Mouse (Mus musculus): ENCODE data around the gene Dus4l. TPM values are rescaled to one million over a fixed set of nuclear protein-coding genes. Genes with fewer than 3 reads are reported as not detected.
"Not testable (repeated sequence)": the region's sequence is repeated elsewhere in the genome, so short reads cannot be mapped to it uniquely, and the experiment has no call there.

The Dus4l gene
- polyA plus RNA-seq, 1 experiment = 14.3 TPM

DNA sequence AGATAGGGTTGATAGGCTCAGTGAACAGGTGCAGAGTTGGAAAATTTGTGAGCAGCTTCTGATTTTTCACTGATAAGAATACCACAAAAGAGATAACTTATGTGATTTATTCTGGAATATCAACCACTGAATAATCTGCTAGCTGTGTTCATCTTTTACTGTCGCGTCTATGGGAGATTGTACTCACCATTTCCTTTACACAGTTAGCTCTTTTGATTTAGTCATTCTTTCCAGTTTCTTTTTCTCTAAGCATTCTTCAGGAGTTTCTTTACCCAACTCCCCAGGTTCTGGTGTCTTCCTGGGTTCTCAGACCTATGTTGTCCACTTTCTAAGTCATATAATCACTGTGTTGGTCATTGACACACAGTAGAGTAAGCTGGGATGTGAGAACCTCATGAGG lies 2.2 kb upstream of the Dus4l start:
- Histone ChIP-seq H3K4me3 (replicated peaks; ENCODE audit: control insufficient read depth, low read depth, low read length) (no peak overlapping the region), H3K4me1 (ENCODE audit: control insufficient read depth, insufficient read depth, low read length) (no peaks in the 10 kb centered on the region; the same call in 1 of the 2 replicates), H3K27ac (ENCODE audit: control insufficient read depth, insufficient read depth, low read depth, low read length, poor library complexity) (no peak overlapping the region)
- WGBS = 93% methylated on average over 2 of the region's 2 CpGs
- TF ChIP-seq CTCF (IDR thresholded peaks at IDR 0.05; ENCODE audit: control insufficient read depth, insufficient read depth, low read length) = no peak
- no peak for TF ChIP-seq POLR2A (IDR thresholded peaks at IDR 0.05; ENCODE audit: borderline replicate concordance, control insufficient read depth, low read depth, low read length)

DNA sequence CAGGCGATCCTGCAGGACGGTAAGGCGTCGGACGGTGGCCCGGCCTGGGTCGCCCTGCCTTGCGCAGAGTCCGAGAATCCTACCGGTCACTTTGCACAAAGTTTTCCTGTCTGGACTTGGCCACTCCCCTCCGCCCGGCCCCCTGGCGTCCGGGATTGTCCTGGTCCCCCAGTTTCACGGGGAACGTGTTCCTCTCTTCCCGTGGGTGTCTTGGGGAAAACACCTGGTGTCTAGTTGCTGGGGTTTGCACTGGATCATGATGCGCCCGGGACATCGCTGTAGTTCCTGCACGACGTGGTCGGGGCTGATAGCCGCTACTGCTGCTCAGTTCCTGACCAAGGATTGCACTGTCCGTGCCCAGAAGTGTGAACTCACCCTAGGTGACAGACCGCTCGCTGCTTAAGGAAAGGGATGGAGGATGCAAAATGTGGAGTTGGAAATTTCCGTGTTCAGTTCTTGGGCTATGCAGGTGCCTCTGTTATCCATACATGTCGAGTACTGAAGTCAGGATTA lies 395 bp upstream of the Dus4l start:
- under 1% methylated on average over 29 of the region's 29 CpGs for WGBS
- H3K27ac ChIP-seq (ENCODE audit: control insufficient read depth, insufficient read depth, low read depth, low read length, poor library complexity) = peak overlapping the region; percentile 70
- peak overlapping the region; percentile 100 for H3K4me3 ChIP-seq (replicated peaks; ENCODE audit: control insufficient read depth, low read depth, low read length)
- TF ChIP-seq POLR2A (IDR thresholded peaks at IDR 0.05; ENCODE audit: borderline replicate concordance, control insufficient read depth, low read depth, low read length) (no peak), CTCF (IDR thresholded peaks at IDR 0.05; ENCODE audit: control insufficient read depth, insufficient read depth, low read length) (no peak; the same call in 1 of the 2 replicates)
- no peaks in the 10 kb centered on the region; the same call in 1 of the 2 replicates for H3K4me1 ChIP-seq (ENCODE audit: control insufficient read depth, insufficient read depth, low read length)

DNA sequence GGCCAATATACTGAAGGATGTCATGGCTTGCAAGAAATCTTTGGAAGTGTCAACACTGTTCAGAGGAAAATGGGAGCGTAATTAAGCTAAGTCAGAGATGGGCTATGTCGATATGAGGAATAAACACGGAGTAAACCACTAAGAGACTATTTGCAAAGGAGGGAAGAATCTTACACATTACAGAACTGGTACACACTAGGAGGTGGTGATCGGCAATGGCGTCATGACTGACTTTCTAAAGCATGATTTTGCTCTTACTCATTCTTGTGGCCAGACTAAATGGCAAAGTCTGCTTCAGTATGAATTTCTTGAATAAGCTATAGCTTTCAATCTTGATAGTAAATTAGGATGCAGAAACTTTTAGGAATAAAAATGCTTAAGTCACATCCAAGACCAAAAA lies 1.0 kb downstream of the Dus4l start:
- no peak overlapping the region for H3K4me3 ChIP-seq (replicated peaks; ENCODE audit: control insufficient read depth, low read depth, low read length)
- H3K27ac ChIP-seq (ENCODE audit: control insufficient read depth, insufficient read depth, low read depth, low read length, poor library complexity) = no peak overlapping the region
- 70% methylated on average over 5 of the region's 5 CpGs for WGBS
- TF ChIP-seq POLR2A (IDR thresholded peaks at IDR 0.05; ENCODE audit: borderline replicate concordance, control insufficient read depth, low read depth, low read length) (no peak), CTCF (IDR thresholded peaks at IDR 0.05; ENCODE audit: control insufficient read depth, insufficient read depth, low read length) (no peak)
- H3K4me1 ChIP-seq (ENCODE audit: control insufficient read depth, insufficient read depth, low read length) = no peaks in the 10 kb centered on the region; the same call in 1 of the 2 replicates

DNA sequence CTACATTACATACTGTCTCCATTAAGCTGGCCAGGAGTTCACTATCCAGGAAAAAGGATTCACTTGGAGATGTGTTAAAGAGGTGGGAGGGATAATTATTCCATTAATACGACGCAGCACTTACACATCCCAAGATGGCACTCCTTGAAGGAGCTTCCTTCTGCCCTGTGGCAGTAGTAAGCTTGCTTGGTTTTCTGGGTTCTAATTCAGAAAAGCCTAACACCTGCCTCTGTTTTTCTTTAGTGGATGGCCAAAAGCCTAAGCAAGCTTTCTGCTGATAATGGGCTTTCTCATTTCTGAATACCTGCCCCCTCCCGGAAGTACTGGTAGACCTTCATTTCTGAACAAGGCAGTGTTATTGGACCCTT lies 19.4 kb downstream of the Dus4l start:
- WGBS = 78% methylated on average over 3 of the region's 3 CpGs
- Histone ChIP-seq H3K4me3 (replicated peaks; ENCODE audit: control insufficient read depth, low read depth, low read length) (no peak overlapping the region), H3K27ac (ENCODE audit: control insufficient read depth, insufficient read depth, low read depth, low read length, poor library complexity) (no peak overlapping the region), H3K4me1 (ENCODE audit: control insufficient read depth, insufficient read depth, low read length) (no peaks in the 10 kb centered on the region; the same call in 1 of the 2 replicates)
- TF ChIP-seq CTCF (IDR thresholded peaks at IDR 0.05; ENCODE audit: control insufficient read depth, insufficient read depth, low read length) (no peak), POLR2A (IDR thresholded peaks at IDR 0.05; ENCODE audit: borderline replicate concordance, control insufficient read depth, low read depth, low read length) (no peak)

DNA sequence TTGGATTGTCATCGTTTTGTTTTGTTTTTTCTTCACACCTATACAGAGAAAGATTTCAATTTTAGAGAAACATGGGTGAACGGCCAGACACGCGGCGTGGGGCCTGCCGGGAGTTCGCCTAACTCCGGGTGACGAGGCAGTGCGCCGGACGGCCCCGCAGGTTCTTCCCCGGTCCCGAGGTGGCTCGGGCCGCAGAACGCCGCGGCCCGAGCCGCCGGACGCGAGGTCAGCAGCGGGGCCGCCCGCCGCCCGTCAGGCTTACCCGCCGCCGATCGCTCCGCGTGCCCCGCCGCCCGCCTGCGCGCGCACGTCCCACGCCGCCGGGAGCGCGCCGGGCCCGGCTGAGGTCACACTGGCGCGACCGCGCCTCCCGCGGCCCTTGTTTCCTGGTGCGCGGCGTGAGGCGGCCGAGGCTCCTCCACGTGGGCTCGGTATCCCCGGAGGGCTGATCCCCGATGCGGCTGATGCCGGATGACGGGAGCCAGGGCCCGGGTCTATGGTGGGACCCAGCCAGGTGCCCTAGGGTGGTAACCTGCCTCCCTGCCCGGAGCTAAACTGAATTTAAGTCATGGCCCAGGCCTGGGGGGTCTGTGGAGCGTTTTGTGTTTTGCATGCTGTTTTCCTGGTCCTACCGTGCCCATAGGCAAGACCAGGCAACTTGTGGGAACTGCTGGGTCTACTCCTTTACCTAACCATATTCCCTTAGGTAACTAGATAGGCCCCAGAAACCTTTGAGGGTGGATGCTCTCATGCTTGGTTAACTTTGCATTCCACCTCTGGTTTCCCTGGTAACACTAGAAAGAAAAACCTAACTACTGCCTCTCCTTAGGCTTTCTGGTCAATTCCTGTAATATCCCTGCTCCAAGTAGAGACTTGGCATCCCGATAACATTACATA lies 20.0 kb downstream of the Dus4l start, which contains the start of gene Bcap29:
Gene Bcap29 (minus strand): TSS at position 316 of the 897 bp plus-strand sequence.
- peak within 1 kb of the TSS; percentile 80 for H3K4me3 ChIP-seq (replicated peaks; ENCODE audit: control insufficient read depth, low read depth, low read length)
- peak within 1 kb of the TSS; percentile 35 for H3K27ac ChIP-seq (ENCODE audit: control insufficient read depth, insufficient read depth, low read depth, low read length, poor library complexity)
- WGBS = 2% methylated on average over 73 of the region's 73 CpGs
- H3K4me1 ChIP-seq (ENCODE audit: control insufficient read depth, insufficient read depth, low read length) = no peaks in the 10 kb centered on the region; the same call in 1 of the 2 replicates
- no peak for TF ChIP-seq POLR2A (IDR thresholded peaks at IDR 0.05; ENCODE audit: borderline replicate concordance, control insufficient read depth, low read depth, low read length)
- TF ChIP-seq CTCF (IDR thresholded peaks at IDR 0.05; ENCODE audit: control insufficient read depth, insufficient read depth, low read length) = no peak

DNA sequence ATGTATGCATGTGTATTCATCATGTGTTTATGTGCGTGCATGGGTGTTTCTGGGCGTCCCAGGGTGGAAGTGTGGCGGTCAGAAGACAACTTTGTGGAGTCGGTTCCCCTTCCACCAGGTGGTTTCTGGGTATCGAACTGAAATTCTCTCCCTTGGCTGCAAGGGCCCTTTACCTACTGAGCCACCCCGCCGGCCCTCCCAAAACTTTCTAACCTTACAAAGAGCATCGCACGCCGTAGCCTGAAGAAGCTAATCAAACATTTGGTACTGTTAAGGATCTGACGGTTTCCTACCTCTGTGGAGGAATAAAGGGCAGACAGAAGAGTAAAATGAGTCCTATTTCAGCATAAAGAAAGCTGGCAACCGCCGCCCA lies 20.7 kb downstream of the Dus4l start:
- peak overlapping the region; percentile 80 for H3K4me3 ChIP-seq (replicated peaks; ENCODE audit: control insufficient read depth, low read depth, low read length)
- no peaks in the 10 kb centered on the region; the same call in 1 of the 2 replicates for H3K4me1 ChIP-seq (ENCODE audit: control insufficient read depth, insufficient read depth, low read length)
- TF ChIP-seq CTCF (IDR thresholded peaks at IDR 0.05; ENCODE audit: control insufficient read depth, insufficient read depth, low read length) (no peak), POLR2A (IDR thresholded peaks at IDR 0.05; ENCODE audit: borderline replicate concordance, control insufficient read depth, low read depth, low read length) (no peak)
- WGBS = under 1% methylated on average over 13 of the region's 13 CpGs
- H3K27ac ChIP-seq (ENCODE audit: control insufficient read depth, insufficient read depth, low read depth, low read length, poor library complexity) = peak overlapping the region; percentile 35; the same call in 1 of the 2 replicates

DNA sequence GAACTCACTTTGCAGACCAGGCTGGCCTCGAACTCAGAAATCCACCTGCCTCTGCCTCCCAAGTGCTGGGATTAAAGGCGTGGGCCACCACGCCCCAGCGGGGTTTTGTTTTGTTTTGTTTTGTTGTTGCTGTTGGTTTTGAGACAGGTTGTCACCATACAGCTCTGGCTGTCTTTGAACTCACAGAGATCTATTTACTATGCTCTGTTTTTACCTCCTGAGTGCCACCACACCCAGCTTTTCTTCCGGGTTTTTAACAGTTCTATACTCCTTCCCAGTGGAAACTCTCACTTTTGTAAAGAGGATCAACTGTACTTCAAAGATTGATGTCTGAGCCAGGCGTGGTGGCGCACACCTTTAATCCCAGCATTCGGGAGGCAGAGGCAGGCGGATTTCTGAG lies 26.2 kb downstream of the Dus4l start:
- not testable (repeated sequence) for H3K4me1 ChIP-seq (ENCODE audit: control insufficient read depth, insufficient read depth, low read length); H3K27ac ChIP-seq (ENCODE audit: control insufficient read depth, insufficient read depth, low read depth, low read length, poor library complexity); H3K4me3 ChIP-seq (replicated peaks; ENCODE audit: control insufficient read depth, low read depth, low read length)
- 89% methylated on average over 9 of the region's 9 CpGs for whole genome bisulfite sequencing

DNA sequence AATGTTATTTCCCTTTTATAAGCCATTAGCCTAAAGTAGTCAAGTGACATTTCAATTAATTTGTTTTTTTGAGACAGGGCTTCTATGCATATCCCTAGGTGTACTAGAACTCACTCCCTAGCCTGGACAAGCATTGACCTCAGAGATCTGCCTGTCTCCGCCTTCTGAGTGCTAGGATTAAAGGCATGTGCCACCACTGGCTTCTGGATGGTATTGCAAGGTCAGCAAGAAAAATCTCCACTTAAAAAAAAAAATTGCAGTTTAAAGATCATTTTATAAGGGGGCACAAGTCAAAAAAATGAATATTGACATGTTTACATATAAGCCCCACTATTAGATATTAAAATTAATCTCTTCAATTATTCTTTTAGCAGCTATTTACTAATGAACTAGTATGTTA lies 29.6 kb downstream of the Dus4l start:
- TF ChIP-seq POLR2A (IDR thresholded peaks at IDR 0.05; ENCODE audit: borderline replicate concordance, control insufficient read depth, low read depth, low read length) = no peak
- TF ChIP-seq CTCF (IDR thresholded peaks at IDR 0.05; ENCODE audit: control insufficient read depth, insufficient read depth, low read length) = no peak
- Histone ChIP-seq H3K4me1 (ENCODE audit: control insufficient read depth, insufficient read depth, low read length) (no peaks in the 10 kb centered on the region), H3K4me3 (replicated peaks; ENCODE audit: control insufficient read depth, low read depth, low read length) (no peak overlapping the region), H3K27ac (ENCODE audit: control insufficient read depth, insufficient read depth, low read depth, low read length, poor library complexity) (no peak overlapping the region)
- 93% methylated on average over 1 of the region's 1 CpGs for WGBS

All from bone marrow, adult 2 months (tissue).